Mouse (Mus musculus) myocyte (in vitro differentiated cells): ENCODE measurements at regions not wholly inside any gene's neighbourhood (a gene's known extent, or its start where the extent isn't known, plus 50 kb on each side); places are given as distances from the start of the nearest gene placed in this dataset.

Experiments used
- H3K27me3 ChIP-seq: one replicate; pipeline ENCODE4 v1.6.1; 2011; ENCODE audit not compliant: control insufficient read depth, insufficient read depth, insufficient read length
- H3K36me3 ChIP-seq: one replicate; pipeline ENCODE4 v1.6.1; 2011; ENCODE audit not compliant: control insufficient read depth, insufficient read depth
- H3K4me2 ChIP-seq: one replicate; pipeline ENCODE4 v1.6.1; 2011; ENCODE audit warnings: low read depth, control low read depth
- H3K4me3 ChIP-seq: one replicate; pipeline ENCODE4 v1.5.1; 2011; ENCODE audit warnings: mild to moderate bottlenecking, control low read depth, moderate library complexity
- H3K79me2 ChIP-seq: one replicate; pipeline ENCODE4 v1.6.1; 2011; ENCODE audit not compliant: control insufficient read depth, insufficient read depth
- H3ac ChIP-seq: one replicate; pipeline ENCODE4 v1.6.1; 2011; ENCODE audit not compliant: control insufficient read depth, insufficient read length
- CEBPB ChIP-seq: IDR thresholded peaks from 2 replicates; pipeline ENCODE4 v1.6.1; 2011; ENCODE audit warnings: mild to moderate bottlenecking, moderate library complexity; ENCODE audit not compliant: poor library complexity, insufficient read depth, severe bottlenecking
- E2F4 ChIP-seq: IDR thresholded peaks from one replicate; pipeline ENCODE4 v1.6.1; 2011; ENCODE audit warnings: mild to moderate bottlenecking, control low read depth, moderate library complexity; ENCODE audit not compliant: insufficient read depth
- MAX ChIP-seq: IDR thresholded peaks from one replicate; pipeline ENCODE4 v1.6.1; 2011; ENCODE audit warnings: low read depth, mild to moderate bottlenecking, control low read depth
- MYOD1 ChIP-seq, 3 experiments: IDR thresholded peaks; one replicate each; pipeline ENCODE4 v1.6.1; 2011; ENCODE audit warnings: control low read depth in 2 of 3, low read depth in 2 of 3, mild to moderate bottlenecking in 2 of 3, moderate library complexity in 1 of 3; ENCODE audit not compliant: insufficient read length in 2 of 3, control insufficient read depth in 1 of 3
- MYOG ChIP-seq, 3 experiments: IDR thresholded peaks; one replicate each; pipeline ENCODE4 v1.6.1; 2011; ENCODE audit warnings: control low read depth in 2 of 3, low read depth in 2 of 3, mild to moderate bottlenecking in 2 of 3; ENCODE audit not compliant: insufficient read length in 2 of 3, control insufficient read depth in 1 of 3, insufficient read depth in 1 of 3
- POLR2A ChIP-seq: IDR thresholded peaks from one replicate; pipeline ENCODE4 v1.6.1; 2011; ENCODE audit warnings: low read depth, mild to moderate bottlenecking, control low read depth, moderate library complexity; ENCODE audit not compliant: insufficient read length
- POLR2AphosphoS2 ChIP-seq: IDR thresholded peaks from one replicate; pipeline ENCODE4 v1.6.1; 2011; ENCODE audit warnings: low read depth, control low read depth; ENCODE audit not compliant: insufficient read length
- REST ChIP-seq: IDR thresholded peaks from one replicate; pipeline ENCODE4 v1.6.1; 2011; ENCODE audit warnings: mild to moderate bottlenecking, control low read depth, moderate library complexity; ENCODE audit not compliant: insufficient read depth, insufficient read length
- SRF ChIP-seq: IDR thresholded peaks from one replicate; pipeline ENCODE4 v1.6.1; 2011; ENCODE audit warnings: low read depth; ENCODE audit not compliant: control insufficient read depth, insufficient read length
- TCF12 ChIP-seq: IDR thresholded peaks from one replicate; pipeline ENCODE4 v1.6.1; 2011; ENCODE audit warnings: mild to moderate bottlenecking, control low read depth; ENCODE audit not compliant: poor library complexity, insufficient read depth, severe bottlenecking
- TCF3 ChIP-seq: IDR thresholded peaks from one replicate; pipeline ENCODE4 v1.6.1; 2011; ENCODE audit warnings: low read depth, control low read depth; ENCODE audit not compliant: insufficient read length
- USF1 ChIP-seq: IDR thresholded peaks from one replicate; pipeline ENCODE4 v1.6.1; 2011; ENCODE audit warnings: low read depth, mild to moderate bottlenecking, control low read depth, moderate library complexity

GRCm38 (mm10) chr2:117486447-117486846 is 143.6 kb upstream of the Rasgrp1 start:
- Histone ChIP-seq H3K79me2 (no peaks in the 10 kb centered on the region), H3K36me3 (no peaks in the 10 kb centered on the region), H3K27me3 (no peaks in the 10 kb centered on the region), H3K4me3 (no peak overlapping the region), H3K4me2 (no peak overlapping the region), H3ac (no peak overlapping the region)
- TF ChIP-seq USF1 (no peak), POLR2AphosphoS2 (no peak), POLR2A (no peak), MYOG (IDR thresholded peaks at IDR 0.05; ENCODE audit: control insufficient read depth in 1 of 3, insufficient read depth in 1 of 3, insufficient read length in 2 of 3, low read depth in 2 of 3) (no peak), E2F4 (no peak), MYOD1 (IDR thresholded peaks at IDR 0.05; ENCODE audit: control insufficient read depth in 1 of 3, insufficient read length in 2 of 3, low read depth in 2 of 3) (no peak), TCF12 (no peak), MAX (no peak), CEBPB (no peak), TCF3 (no peak), REST (no peak), SRF (no peak)

DNA sequence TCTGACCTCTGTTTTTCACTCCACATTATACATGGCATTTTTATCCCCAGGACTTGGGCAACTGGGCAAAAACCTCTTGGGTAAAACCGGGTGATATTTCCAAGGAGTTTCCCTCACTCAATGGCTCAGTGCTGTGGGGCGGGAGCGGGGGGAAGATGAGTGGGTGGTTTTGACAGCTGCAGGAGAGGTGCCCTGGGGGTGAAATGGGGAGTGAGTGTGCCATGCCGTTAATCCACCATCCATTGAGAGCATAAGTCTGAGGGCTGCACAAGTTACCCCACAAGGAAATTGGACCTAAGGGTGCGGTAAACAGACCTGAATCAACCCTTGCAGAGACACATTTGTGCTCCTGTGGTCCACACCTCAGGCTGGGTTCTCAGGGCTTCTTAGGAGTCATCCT is 155.8 kb upstream of the Rasgrp1 start:
- TF ChIP-seq TCF3 (no peak), USF1 (no peak), E2F4 (no peak), POLR2A (no peak), SRF (no peak), MAX (no peak), MYOG (IDR thresholded peaks at IDR 0.05; ENCODE audit: control insufficient read depth in 1 of 3, insufficient read depth in 1 of 3, insufficient read length in 2 of 3, low read depth in 2 of 3) (peak in 1 of 3 experiments; percentile 59), POLR2AphosphoS2 (no peak), MYOD1 (IDR thresholded peaks at IDR 0.05; ENCODE audit: control insufficient read depth in 1 of 3, insufficient read length in 2 of 3, low read depth in 2 of 3) (peak in 2 of 3 experiments; percentile 74 to 90)

GRCm38 (mm10) chr2:117502611-117503010 is 159.8 kb upstream of the Rasgrp1 start:
- no peaks in the 10 kb centered on the region for H3K79me2 ChIP-seq
- H3K4me3 ChIP-seq: no peak overlapping the region
- no peaks in the 10 kb centered on the region for H3K27me3 ChIP-seq
- TF ChIP-seq USF1 (no peak), SRF (no peak), POLR2A (no peak), CEBPB (no peak), POLR2AphosphoS2 (no peak), TCF3 (no peak), TCF12 (no peak), MAX (no peak), E2F4 (no peak), MYOD1 (IDR thresholded peaks at IDR 0.05; ENCODE audit: control insufficient read depth in 1 of 3, insufficient read length in 2 of 3, low read depth in 2 of 3) (no peak), MYOG (IDR thresholded peaks at IDR 0.05; ENCODE audit: control insufficient read depth in 1 of 3, insufficient read depth in 1 of 3, insufficient read length in 2 of 3, low read depth in 2 of 3) (no peak), REST (no peak)
- no peak overlapping the region for H3ac ChIP-seq
- H3K36me3 ChIP-seq: no peaks in the 10 kb centered on the region
- H3K4me2 ChIP-seq: no peak overlapping the region

More for the DNA sequence above, 155.8 kb upstream of the Rasgrp1 start:
- Histone ChIP-seq H3K36me3 (no peaks in the 10 kb centered on the region), H3K27me3 (no peaks in the 10 kb centered on the region), H3K4me3 (no peak overlapping the region), H3ac (no peak overlapping the region), H3K79me2 (no peaks in the 10 kb centered on the region), H3K4me2 (peak overlapping the region; percentile 48)

GRCm38 (mm10) chr2:117511737-117512136 is 168.9 kb upstream of the Rasgrp1 start:
- Histone ChIP-seq H3K27me3 (no peaks in the 10 kb centered on the region), H3ac (no peak overlapping the region), H3K79me2 (no peaks in the 10 kb centered on the region), H3K4me2 (no peak overlapping the region), H3K36me3 (no peaks in the 10 kb centered on the region), H3K4me3 (no peak overlapping the region)
- no peak for TF ChIP-seq MYOG (IDR thresholded peaks at IDR 0.05; ENCODE audit: control insufficient read depth in 1 of 3, insufficient read depth in 1 of 3, insufficient read length in 2 of 3, low read depth in 2 of 3)
- no peak for TF ChIP-seq MAX
- TF ChIP-seq MYOD1 (IDR thresholded peaks at IDR 0.05; ENCODE audit: control insufficient read depth in 1 of 3, insufficient read length in 2 of 3, low read depth in 2 of 3): no peak
- TF ChIP-seq REST: no peak
- TF ChIP-seq CEBPB: no peak
- TF ChIP-seq USF1: no peak
- no peak for TF ChIP-seq POLR2AphosphoS2
- TF ChIP-seq E2F4: no peak
- no peak for TF ChIP-seq POLR2A

- no peak for TF ChIP-seq POLR2AphosphoS2
- Histone ChIP-seq H3K4me2 (no peak overlapping the region), H3K27me3 (no peaks in the 10 kb centered on the region), H3K36me3 (no peaks in the 10 kb centered on the region), H3K79me2 (no peaks in the 10 kb centered on the region), H3K4me3 (no peak overlapping the region), H3ac (no peak overlapping the region)
Measured at GRCm38 (mm10) chr2:117512551-117512950, 169.8 kb upstream of the Rasgrp1 start.
